Mouse (Mus musculus): Measurements from ENCODE around the gene Pik3r1.

DNA sequence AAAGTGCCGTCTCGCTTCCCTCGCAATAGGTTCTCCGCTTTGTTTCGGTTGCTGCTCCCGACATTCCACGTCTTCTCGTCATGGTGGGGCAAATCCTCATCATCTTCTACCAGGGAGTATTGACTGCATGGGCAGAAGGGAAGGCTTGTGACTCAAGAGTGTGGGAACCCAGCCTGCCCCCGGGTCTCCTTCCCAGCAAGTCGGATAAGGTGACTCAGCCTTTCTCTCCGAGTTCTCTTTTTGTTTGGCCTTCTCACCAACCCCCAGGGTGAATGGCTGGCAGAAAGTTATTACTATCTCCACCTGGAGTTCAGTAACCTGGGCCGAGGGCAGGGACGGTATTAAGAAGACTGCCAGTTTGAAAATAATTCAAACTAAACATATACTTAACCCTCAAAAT is 81.8 kb downstream of the Pik3r1 start:
- TF ChIP-seq CTCF (IDR thresholded peaks at IDR 0.05; ENCODE audit: extremely low read depth, insufficient read length, insufficient replicate concordance, low read depth, low read length), result no peak
- TF ChIP-seq POLR2A (IDR thresholded peaks at IDR 0.05; ENCODE audit: low read depth, low read length), result no peak

Measured in small intestine, adult 2 months (tissue).